Mouse (Mus musculus) spleen, adult 2 months (tissue): ENCODE measurements around the gene Trappc6b. TPM values are rescaled to one million over a fixed set of nuclear protein-coding genes. Genes with fewer than 3 reads are reported as not detected.
A peak's percentile ranks its signal among the peaks of the same experiment; 100 is the strongest.
"Not testable (repeated sequence)": the region's sequence is repeated elsewhere in the genome, so short reads cannot be mapped to it uniquely, and the experiment has no call there.

Source experiments
- DNase-seq, 2 experiments: peaks; one replicate each; pipeline versions ENCODE4 v3.0.0 to v3.0.0-alpha.2; 2012 to 2021; ENCODE audit warnings: low spot score in 2 of 2, low read depth in 1 of 2
- H3K27ac ChIP-seq: fragments of 200-500 bp; 2 replicates; pipeline ENCODE4 v1.5.1; 2012; ENCODE audit warnings: low read length, inconsistent platforms; ENCODE audit not compliant: insufficient read depth
- H3K27me3 ChIP-seq: fragments of 200-500 bp; 2 replicates; pipeline ENCODE4 v1.6.1; 2012; ENCODE audit warnings: mild to moderate bottlenecking, moderate library complexity, low read length, inconsistent platforms; ENCODE audit not compliant: control insufficient read depth, insufficient read depth
- H3K36me3 ChIP-seq: fragments of 200-500 bp; 2 replicates; pipeline ENCODE4 v1.6.1; 2012; ENCODE audit warnings: mild to moderate bottlenecking, low read length, inconsistent platforms; ENCODE audit not compliant: control insufficient read depth, insufficient read depth
- H3K4me1 ChIP-seq: fragments of 200-500 bp; 2 replicates; pipeline ENCODE4 v1.6.1; 2011; ENCODE audit warnings: inconsistent platforms; ENCODE audit not compliant: control insufficient read depth, insufficient read depth, insufficient read length
- H3K4me3 ChIP-seq: fragments of 200-500 bp; 2 replicates; pipeline ENCODE4 v1.5.1; 2011; ENCODE audit warnings: mild to moderate bottlenecking, inconsistent platforms; ENCODE audit not compliant: insufficient read depth, insufficient read length; ENCODE audit errors: extremely low read depth
- CTCF ChIP-seq: fragments of 200-500 bp; IDR thresholded peaks from 2 replicates; pipeline ENCODE4 v1.5.1; 2011; ENCODE audit warnings: mild to moderate bottlenecking, inconsistent platforms; ENCODE audit not compliant: insufficient read depth, insufficient read length, insufficient replicate concordance; ENCODE audit errors: extremely low read depth
- POLR2A ChIP-seq: fragments of 200-500 bp; IDR thresholded peaks from 2 replicates; pipeline ENCODE4 v1.6.1; 2011; ENCODE audit warnings: low read depth, low read length, inconsistent platforms
- WGBS: fragments of 180-500 bp; shearing (Covaris S2); methylation state at CpG from one replicate; pipeline ENCODE4 v1.1.7; 2018; 5-methylcytosine and 5-hydroxymethylcytosine counted together
- polyA plus RNA-seq: library from polyadenylated mRNA; depleted of rRNA; stranded (reverse); fragments of >200 nt; gene quantifications from 2 replicates; pipeline ENCODE4 v1.2.3, GENCODE M21; 2012

The Trappc6b gene
- polyA plus RNA-seq, 1 experiment = 62.8 TPM

DNA sequence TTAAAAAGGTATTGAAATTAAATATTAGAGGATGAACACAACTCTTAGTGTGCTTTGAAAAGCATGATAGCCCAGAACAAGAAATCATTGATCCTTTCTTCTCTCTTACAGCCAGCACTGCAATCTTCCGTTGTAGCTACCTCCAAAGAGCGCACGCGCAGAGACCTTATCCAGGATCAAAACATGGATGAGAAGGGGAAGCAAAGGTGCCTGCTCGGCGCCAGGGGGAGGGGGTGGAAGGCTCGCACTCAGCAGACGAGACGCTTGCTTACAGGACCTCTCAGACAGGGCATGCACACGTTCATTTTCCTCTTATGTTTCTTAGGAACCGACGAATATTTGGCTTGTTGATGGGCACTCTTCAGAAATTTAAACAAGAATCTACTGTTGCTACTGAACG lies 7.5 kb upstream of the Trappc6b start:
- Histone ChIP-seq H3K4me3 (no peak overlapping the region), H3K27me3 (no peaks in the 10 kb centered on the region), H3K27ac (no peak overlapping the region), H3K36me3 (peaks cover 35% of the 10 kb centered on the region), H3K4me1 (no peaks in the 10 kb centered on the region)
- no peak for TF ChIP-seq POLR2A
- TF ChIP-seq CTCF = no peak
- 94% methylated on average over 13 of the region's 13 CpGs for WGBS
- DNase-seq = no peak

DNA sequence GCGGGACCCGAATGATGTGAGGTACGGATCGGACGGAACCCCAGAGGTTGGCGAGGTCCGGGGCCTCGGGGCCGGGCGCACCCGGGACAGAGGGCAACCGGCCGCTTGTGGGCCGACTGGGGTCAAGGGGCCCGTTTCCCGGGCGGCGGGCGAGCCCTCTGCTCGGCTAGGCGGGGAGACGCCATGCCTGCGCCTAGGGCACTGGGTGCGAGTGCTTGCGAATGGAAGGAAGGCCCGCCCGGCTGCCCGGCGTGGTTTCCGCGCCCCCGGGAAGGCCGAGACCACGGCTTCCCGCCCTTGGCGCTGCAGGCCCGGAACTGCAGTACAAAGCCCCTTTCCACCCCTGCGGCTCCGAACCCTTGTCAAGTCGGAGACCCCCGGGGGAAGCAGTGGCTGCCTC lies 5.8 kb upstream of the Trappc6b start:
- H3K36me3 ChIP-seq = peaks cover 29% of the 10 kb centered on the region
- WGBS = under 1% methylated on average over 39 of the region's 41 CpGs
- no peak for TF ChIP-seq CTCF
- TF ChIP-seq POLR2A = no peak
- peak overlapping the region; percentile 86 for H3K4me3 ChIP-seq
- H3K4me1 ChIP-seq = no peaks in the 10 kb centered on the region
- peak in 1 of 2 experiments; percentile 46 for DNase-seq
- peak overlapping the region; percentile 88 for H3K27ac ChIP-seq
- no peaks in the 10 kb centered on the region for H3K27me3 ChIP-seq

DNA sequence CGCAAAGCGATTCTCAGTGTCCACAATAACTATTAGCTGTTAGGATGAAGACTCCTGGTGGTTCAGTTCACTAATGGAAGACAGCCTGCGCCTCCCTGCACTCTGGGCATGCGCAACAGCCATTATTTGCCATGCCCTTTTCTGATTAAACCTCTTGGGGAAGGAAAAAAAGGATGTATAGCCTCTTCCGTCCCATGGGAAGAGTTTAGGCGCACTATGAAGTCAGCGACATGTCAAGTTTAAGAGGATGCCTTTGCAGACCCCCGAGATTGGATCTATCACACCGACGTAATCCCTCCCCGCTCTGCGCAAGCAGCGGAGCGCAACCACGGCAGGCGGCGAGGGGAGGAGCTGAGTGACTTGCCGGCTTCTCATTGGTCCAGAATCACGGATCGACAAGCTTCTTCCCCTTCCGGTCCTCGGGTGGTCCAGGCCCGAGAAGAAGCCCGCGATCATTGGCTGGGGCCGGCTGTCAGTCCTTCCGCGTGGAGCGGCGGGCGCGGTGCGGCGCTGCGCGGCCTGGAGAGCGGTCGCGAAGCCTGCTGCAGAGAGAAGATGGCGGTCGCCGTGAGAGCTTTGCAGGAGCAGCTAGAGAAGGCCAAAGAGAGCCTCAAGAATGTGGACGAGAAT lies 5.3 kb upstream of the Trappc6b start, which contains the start of gene Pnn:
Gene Pnn, plus strand, starts transcription at position 437 of the 630 bp plus-strand sequence.
- Histone ChIP-seq H3K4me1 (peaks cover 2% of the 10 kb centered on the region; the same call in 1 of the 2 replicates), H3K4me3 (peak within 1 kb of the TSS; percentile 86), H3K27me3 (no peaks in the 10 kb centered on the region), H3K36me3 (peaks cover 24% of the 10 kb centered on the region), H3K27ac (peak within 1 kb of the TSS; percentile 88)
- TF ChIP-seq POLR2A (peak; percentile 80), CTCF (no peak)
- DNase-seq = peak; percentile 92 to 95
- 1% methylated on average over 42 of the region's 43 CpGs for WGBS

DNA sequence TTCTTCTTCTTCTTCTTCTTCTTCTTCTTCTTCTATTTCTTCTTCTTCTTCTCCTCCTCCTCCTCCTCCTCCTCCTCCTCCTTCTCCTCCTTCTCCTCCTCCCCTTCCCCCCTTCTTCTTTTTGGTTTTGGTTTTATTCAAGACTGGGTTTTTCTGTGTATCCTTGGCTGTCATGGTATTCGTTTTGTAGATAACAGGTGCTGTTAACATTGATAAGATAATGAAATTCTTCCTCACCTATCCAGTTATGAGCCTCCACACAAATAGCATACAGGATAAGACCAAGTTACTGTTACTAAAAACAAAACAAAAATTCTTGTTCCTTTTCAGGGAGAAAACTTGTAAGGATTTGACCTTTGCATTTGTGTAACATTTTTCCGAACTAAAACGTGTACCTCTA lies 4.5 kb upstream of the Trappc6b start:
- WGBS = 75% methylated on average over 3 of the region's 3 CpGs
- H3K27ac ChIP-seq = no peak overlapping the region

DNA sequence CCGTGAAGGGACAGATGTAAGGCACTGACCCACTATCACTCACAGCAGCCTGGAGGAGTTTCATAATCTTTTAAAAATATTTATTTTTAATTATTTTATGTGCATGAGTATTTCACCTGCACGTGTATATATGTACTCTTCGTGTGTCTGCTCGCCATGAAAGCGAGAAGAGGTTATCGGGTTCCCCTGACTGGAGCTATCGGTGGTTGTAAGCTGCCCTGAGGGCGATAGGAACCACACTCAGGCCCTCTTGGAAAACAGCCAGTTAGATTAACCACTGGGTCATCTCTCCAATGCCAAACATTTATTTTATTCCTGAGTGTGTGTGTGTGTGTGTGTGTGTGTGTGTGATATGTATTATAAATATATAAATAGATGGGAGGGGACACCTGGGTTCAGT lies 3.6 kb upstream of the Trappc6b start:
- H3K27me3 ChIP-seq = no peaks in the 10 kb centered on the region
- H3K36me3 ChIP-seq = peaks cover 15% of the 10 kb centered on the region
- H3K4me3 ChIP-seq = no peak overlapping the region
- TF ChIP-seq POLR2A (no peak), CTCF (no peak)
- 94% methylated on average over 8 of the region's 8 CpGs for WGBS
- no peak for DNase-seq
- H3K27ac ChIP-seq = no peak overlapping the region
- peaks cover 5% of the 10 kb centered on the region; the same call in 1 of the 2 replicates for H3K4me1 ChIP-seq

More for the DNA sequence above, 4.5 kb upstream of the Trappc6b start:
- H3K4me3 ChIP-seq = no peak overlapping the region
- no peaks in the 10 kb centered on the region for H3K27me3 ChIP-seq
- peaks cover 2% of the 10 kb centered on the region; the same call in 1 of the 2 replicates for H3K4me1 ChIP-seq
- TF ChIP-seq CTCF (no peak), POLR2A (no peak)
- DNase-seq = no peak
- H3K36me3 ChIP-seq = peaks cover 18% of the 10 kb centered on the region

DNA sequence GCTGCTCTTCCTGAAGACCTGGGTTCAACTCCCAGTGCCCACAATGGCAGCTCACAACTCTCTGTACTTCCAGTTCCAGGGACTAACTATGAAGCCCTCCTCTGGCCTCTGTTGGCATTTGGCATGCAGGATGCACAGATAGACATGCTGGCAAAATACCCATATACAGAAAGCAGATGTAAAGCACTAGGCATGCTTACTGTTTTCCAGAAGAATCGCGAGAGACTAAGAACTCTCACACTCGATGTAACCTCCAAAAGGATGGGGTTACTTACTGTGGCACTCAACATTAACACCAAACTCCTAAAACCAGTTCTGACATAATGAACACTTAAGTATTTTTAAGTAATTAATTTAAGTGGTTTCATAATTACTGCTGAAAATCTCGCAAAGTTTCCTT lies 950 bp downstream of the Trappc6b start:
- 35% methylated on average over 4 of the region's 4 CpGs for WGBS
- no peaks in the 10 kb centered on the region for H3K27me3 ChIP-seq
- peaks cover 14% of the 10 kb centered on the region for H3K4me1 ChIP-seq
- no peaks in the 10 kb centered on the region for H3K36me3 ChIP-seq
- TF ChIP-seq POLR2A (no peak), CTCF (no peak)
- DNase-seq = no peak
- H3K27ac ChIP-seq = no peak overlapping the region
- H3K4me3 ChIP-seq = peak overlapping the region; percentile 72

DNA sequence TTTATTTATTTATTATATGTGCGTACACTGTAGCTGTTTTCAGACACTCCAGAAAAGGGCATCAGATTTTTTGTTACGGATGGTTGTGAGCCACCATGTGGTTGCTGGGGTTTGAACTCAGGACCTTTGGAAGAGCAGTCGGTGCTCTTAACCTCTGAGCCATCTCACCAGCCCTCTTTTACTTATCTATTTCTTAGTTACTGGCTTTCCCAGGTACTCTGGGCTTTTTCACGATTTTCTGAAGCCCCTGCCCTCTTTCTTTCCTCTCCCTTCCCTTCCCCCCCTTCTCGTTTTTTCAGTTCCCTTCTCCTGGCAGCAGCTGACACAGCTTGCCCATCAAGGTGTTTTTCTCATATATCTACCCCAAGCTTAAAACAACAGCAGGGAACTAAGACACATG lies 3.0 kb downstream of the Trappc6b start:
- H3K4me1 ChIP-seq = peaks cover 19% of the 10 kb centered on the region
- H3K27me3 ChIP-seq, H3K27ac ChIP-seq, DNase-seq, H3K4me3 ChIP-seq, H3K36me3 ChIP-seq: not testable (repeated sequence)
- WGBS = 72% methylated on average over 5 of the region's 5 CpGs
